Mouse (Mus musculus) v-Abl transformed pro-B cells (cell line): ENCODE data around the gene Pgpep1.

Experiments
- in situ Hi-C, 2 experiments: fragments of 400-800 bp; cut with MboI; formaldehyde crosslinking; loops; one replicate each; pipeline ENCODE4 v1.15.1; 2025; ENCODE audit not compliant: unreplicated experiment in 2 of 2

Pgpep1 gene

DNA sequence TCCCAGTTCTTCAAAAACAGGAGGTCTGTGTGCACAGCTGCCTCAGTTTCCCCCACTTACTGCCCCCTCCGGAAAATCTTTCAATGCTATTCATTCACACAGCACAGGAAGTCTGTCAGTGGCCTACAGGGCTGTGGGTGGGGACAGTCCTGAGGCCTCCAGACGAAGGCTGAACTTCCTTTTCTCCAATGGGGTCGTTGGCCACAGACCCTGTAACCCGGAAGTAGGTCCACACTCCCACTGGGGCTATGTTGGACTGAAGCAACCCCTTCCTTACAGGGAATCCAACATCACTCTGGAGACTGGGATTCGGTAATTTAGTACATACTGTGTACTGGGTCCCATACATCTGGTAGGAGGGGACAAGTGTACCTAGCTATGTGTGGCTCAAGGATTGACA lies 33.4 kb upstream of the Pgpep1 start:
- in situ Hi-C loops: no loop called here

DNA sequence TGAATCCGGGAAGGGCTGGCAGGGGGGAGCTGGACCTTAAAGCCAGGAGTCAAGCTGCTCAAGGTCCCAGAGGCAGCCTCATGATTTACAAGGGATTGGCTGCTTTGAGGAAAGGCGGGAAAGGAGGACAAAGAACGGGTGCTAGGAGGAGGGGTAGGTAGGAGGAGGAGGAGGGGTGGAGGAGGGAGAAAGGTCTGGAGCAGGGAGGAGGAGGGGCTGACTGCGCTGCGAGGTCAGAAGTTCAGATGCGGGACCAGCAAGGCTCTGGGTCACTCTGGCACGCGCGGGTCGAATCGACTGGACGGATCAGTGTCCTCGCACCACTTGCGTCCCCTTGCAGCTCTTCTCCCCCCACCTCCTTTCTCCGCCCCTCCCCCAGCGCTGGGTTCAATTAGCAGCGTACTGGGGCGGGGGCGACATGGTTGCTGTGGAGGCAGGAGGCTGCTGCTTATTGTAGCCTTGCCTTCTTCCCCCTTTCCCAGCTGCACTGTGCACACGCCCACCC lies 31.6 kb upstream of the Pgpep1 start:
- in situ Hi-C loops: no loop called here

DNA sequence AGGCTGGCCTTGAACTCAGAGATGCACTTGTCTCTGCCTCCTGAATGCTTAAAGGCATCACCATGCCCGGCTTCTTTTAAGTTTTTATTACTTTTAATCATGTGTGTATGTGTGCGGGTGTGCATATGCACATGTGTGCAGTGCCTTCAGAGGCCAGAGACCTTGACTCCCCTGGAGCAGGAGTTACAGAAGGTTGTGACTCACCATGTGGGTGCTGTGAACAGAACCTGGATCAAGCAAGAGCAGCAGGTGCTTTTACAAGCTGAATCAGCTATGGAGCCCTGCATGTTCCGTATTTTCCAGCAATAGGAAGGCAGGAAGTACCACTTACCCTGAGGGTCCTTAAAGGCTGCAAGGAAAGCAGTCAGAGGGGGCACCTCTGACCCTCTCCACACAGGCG lies 31.0 kb upstream of the Pgpep1 start:
- in situ Hi-C loops: no loop called here

DNA sequence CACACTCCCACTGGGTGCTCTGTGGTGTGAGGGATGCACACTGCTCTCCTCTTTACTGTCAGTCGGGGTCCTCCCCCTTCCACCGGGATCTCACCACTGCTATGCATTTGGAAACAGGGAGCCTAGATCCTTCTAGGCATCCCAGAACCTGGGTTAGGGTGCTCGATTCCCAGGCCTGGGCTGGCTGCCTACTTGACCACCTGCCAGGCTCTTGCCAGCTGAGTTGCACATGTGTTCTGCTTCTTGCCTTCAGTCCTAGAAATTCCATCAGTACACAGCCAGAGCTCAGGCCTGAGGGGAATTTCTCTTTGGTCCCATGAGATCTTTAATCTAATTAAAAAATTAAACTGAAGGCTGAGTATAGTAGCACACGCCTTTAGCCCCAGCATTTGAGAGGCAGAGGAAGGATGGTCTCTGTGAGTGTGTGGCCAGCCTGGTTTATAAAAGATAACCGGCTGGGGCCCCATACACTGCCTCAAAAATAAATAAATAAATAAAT lies 29.8 kb upstream of the Pgpep1 start:
- in situ Hi-C loops: no loop called here

DNA sequence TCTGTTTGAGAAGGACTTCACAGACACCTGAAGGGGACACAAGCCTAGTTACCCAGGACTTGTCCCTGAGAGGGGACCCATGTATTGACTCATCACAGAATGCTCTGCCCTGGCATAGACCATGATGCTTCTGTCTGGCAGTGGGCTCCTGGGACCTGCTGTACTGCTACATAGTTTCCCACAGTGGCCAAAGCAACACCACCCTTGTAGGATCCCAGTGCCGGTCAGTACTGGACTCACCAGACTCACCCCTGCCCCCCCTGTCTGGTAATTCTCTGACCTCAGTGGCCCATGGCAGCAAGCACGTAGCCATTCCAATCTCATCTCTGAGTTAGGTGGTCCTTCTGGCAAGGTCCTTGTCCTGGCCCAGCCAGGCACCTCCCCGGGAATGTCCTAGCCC lies 27.9 kb upstream of the Pgpep1 start:
- in situ Hi-C loops: no loop called here

DNA sequence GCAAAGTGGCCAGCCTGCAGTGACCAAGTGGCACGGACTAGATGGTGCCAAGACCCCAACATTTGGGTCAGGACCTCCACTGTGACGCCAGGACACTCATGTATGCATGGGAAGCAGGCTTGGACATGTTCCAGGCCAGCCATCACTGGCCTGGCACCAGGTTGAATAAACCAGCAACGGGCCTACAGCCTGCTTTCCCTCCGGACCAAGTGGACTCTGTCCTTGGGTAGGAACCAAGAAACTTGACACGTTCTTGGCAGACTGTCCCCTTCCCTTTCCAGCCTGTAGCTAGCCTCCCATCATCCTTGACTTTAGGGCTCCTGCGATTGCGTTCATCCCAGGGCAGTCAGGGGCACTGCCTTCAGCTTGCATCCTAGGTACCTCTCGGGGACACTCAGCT lies 27.4 kb upstream of the Pgpep1 start:
- in situ Hi-C loops: no loop called here

DNA sequence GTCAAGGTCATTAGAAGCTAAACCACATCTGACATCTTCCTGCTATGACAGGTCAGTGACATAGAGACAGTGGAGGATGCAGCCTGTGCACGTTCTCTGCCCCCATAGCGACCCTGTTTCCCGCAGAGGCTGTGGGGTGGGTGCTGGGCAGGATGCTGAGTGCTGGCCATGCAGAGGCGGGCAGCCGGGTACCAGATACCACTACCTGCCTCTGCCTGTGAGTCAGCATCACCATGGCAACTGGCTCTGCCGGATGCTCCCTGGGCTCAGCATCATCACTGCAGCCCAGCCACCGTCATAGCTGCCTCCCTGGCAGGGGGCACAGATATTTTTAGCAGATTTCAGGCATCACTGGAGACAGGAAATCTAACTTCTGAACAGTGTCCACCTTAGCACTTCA lies 24.1 kb upstream of the Pgpep1 start:
- in situ Hi-C loops: no loop called here

DNA sequence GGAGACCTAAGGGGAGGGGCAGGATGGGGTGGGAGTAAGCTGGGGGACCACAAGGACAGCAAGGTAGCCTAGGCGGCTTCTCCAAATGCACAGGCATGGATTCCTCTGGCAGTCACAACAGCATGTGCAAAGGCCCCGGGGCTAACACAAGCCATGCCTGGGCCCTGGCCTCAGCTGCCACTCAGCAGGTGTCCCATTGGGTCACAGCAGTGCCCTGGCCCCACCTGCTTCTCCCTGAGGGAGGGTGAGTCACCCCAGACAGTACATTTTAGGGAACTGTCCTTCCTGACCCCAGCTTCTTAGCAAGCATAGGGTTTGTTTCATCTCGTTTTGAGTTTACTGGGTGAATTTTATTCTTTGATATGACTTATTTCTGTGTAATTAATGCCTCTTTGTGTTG lies 22.5 kb upstream of the Pgpep1 start:
- in situ Hi-C loops: no loop called here

DNA sequence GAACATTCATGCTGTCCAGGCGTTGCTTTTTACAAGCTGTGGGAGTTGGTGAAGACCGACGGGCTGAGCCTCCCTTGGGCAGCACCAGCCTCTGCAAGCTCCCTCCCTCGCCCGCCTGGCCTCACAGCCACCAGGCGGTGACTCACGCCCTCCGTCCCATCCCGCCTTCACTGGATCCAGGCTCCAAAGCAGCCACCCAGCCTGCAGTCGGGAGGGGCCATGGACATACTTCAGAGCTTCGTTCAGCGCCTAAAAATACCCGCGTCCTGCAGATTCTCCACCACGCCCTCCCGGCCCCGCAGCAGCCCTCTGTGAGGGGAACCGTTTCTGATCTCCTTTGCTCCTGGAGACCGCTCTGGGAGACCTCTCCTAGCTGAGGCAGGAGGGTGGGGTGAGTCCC lies 22.0 kb upstream of the Pgpep1 start:
- in situ Hi-C loops: no loop called here

DNA sequence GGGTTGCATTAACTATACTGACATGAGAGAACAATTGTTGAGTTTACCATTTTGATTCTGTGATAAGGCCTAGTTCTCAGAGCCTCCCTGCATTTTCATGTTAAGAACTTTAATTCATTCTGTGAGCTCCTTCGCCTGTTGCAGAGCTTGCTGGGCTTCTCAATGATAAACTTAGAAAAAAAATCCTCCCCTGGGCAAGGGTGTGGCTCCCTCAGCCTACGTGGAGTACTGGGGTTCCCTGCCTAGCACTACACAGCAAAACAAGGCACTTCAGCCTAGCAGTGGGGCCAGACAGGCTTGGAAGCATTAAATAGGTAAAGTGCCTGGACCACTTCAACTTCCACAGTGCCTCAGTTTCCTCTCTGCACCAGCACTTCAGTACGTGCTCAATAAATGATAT lies 21.2 kb upstream of the Pgpep1 start:
- in situ Hi-C loops: no loop called here

DNA sequence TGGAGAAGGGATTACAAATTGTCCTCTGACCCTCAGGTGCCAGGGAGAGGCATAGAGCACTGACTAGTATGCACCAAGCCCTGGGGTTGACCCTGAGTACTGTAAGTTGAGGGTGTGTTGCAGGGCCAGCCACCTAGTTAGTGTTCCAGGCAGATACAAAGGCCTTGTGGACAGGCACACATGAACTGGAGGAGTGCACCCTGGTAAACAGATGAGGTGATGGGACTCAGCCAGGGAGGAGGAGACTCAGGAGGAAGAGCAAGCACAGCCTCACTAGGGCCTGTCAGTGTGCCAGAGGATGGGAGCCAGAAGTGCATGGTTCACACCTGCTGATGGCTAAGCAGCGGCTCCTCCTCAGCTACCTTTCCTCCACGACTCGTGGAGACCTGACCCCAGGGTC lies 19.9 kb upstream of the Pgpep1 start:
- in situ Hi-C loops: no loop called here

DNA sequence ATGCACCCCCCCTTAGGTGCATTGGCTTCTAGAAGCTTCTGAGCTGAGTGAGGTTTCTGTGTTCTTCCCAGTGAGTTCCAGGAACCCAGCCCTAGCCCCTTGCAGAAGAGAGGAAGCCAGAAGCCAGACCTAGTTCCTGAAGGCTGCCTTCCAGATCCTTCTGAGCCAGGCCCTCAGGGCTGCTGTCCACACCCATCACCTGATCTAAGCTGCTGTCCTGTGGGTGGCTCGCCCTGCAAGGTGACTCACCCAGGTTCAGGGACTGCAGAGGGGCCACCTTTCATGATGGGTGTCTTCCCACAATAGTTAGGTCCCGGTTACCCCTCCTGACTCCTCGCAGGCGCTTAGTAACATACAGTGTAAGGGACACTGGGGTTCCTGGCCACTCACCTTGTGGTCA lies 19.2 kb upstream of the Pgpep1 start:
- in situ Hi-C loops: no loop called here

DNA sequence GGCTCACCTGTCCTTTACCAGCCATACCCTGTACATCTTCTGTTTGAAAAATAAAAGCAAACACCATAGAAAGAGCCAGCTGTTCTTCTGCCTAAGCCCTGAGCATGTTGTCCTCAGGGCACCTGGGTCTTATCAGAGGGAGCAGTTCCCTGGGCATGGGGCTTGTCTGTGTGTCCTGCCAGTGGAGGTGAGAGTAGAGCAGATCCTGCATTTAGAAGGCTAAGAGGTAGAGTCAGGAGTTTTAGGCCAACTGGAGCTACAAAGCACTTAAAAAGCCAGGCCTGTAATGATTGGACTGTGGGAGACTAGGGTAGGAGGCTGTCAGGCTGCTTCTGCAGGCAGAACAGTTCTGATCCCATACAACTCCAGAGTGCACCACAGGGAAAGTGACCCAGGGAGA lies 18.5 kb upstream of the Pgpep1 start:
- in situ Hi-C loops: no loop called here

DNA sequence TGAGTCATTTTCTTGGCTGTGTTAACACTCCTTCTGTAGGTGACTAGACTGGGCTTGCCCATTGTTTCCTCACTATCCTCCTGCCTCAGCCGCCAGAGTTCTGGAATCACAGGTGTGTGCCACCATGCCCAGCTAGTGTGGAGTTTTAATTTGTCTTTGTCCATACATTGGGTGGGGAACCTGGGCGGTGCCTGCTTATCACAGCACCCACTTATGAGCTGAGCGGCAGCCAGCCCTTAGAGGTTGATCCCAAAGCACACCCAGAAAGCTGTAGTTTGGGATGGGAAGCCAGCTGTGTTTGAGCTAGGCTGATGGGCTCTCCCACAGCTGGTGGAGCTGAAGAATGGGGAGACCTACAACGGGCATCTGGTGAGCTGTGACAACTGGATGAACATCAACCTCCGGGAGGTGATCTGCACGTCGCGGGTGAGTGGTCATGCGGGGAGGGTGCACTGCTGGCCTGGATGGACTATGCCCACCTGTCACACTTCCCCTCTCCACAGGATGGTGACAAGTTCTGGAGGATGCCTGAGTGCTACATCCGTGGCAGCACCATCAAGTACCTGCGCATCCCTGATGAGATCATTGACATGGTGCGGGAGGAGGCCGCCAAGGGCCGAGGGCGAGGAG lies 17.4 kb upstream of the Pgpep1 start:
- in situ Hi-C loops: no loop called here

DNA sequence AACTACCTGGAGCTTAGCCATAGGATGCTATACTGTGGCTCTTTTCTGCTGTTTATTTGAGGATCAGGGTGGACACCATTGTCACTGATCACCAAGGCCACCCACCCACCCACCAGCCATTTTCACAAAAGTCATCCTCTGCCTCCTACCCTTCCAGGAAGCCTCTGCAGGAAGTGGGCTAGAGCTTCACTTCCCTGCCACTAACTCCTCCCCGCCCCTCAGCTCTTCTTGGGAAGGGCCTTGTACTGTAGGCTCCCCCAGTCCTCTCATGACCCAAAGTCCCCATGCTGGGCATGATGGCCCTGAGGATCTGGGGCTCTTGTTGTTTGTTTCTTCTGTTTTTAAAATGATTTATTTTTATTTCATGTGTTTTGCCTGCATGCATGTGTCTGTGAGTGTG lies 15.1 kb upstream of the Pgpep1 start:
- in situ Hi-C loops: no loop called here

DNA sequence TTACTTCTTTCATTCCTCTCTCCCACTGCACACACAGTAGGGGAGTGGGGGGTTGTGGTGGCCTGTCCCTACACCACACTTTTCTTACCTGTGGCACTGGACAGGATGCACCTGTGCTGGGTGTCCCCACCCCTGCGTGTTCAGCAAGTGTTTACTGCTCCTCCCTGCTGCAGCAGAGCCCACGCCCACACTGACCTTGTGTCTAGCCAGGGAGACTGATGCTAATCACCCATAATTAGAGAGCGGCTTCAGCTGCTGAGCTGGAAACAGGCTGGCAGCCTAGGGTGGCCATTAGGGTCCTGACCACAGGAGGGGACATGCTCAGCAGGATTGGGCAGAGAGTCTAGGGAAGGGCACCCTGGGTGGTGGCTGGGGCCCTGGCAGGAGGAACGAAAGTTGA lies 14.5 kb upstream of the Pgpep1 start:
- in situ Hi-C loops: loop anchor here (5.0 kb wide), 3 partner anchors 33 to 78 kb away; partner anchors contain the start of gene Rab3a (in 1 of the 2)

DNA sequence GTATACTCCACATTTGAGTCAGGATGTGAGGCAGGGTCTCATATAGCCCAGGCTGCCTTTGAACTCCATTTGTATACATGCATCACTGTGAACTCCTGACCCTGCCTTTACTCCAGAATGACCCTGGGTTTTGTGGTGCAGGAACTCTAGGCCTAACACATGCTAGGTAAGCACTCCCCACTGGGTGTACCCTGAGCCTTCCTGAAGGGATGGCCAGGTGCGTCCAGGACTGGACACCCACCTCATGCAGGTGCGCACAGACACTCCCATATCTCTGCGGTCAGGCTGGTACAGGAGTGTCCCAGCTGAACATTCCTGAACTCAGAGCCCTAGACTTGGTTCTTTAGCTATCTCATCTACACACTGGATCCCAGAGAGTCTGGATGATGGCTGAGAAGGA lies 13.9 kb upstream of the Pgpep1 start:
- in situ Hi-C loops: loop anchor here (5.0 kb wide), 3 partner anchors 33 to 78 kb away; partner anchors contain the start of gene Rab3a (in 1 of the 2)

DNA sequence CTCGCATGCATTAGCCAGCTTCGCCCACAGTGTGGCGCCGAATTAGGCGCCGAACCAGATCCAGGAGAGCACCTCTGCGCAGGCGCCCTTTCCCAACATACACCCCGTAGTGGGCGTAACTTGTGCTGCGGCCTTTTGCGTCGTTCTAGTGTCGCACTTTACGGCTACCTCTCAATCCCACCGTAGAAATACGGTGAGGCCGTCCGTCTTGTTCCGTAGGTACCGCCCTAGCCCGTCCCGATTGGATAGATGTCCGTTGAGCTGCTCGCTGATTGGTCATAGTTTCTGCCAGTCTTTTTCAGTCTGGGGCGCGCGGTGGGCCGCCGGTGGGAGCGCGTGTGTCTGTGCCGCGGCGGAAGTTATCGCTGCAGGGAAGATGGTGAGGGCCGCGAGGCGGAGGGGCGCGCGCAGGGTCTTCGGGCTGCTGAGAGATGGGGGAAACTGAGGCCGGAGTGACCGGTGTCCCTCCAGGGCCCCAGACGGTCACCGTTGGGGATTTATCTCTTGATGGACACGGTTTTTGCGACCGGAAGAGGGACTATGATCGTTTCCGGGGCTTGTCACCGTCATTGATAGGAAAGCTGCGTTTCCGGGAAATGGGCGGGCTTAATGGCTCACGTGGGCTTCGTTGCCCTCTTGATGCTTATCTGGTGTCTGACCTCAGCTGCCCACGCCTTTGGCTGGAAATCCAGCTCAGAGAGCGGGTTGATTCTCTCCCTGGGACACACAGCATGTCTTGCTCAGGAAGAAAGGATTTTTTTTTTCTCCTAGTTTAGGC lies 13.1 kb upstream of the Pgpep1 start, which contains the start of gene Lsm4:
Gene Lsm4, plus strand, starts transcription at position 170 of the 778 bp plus-strand sequence.
- in situ Hi-C loops: loop anchor here (5.0 kb wide), 3 partner anchors 34 to 79 kb away; partner anchors contain the start of gene Rab3a (in 1 of the 2)

DNA sequence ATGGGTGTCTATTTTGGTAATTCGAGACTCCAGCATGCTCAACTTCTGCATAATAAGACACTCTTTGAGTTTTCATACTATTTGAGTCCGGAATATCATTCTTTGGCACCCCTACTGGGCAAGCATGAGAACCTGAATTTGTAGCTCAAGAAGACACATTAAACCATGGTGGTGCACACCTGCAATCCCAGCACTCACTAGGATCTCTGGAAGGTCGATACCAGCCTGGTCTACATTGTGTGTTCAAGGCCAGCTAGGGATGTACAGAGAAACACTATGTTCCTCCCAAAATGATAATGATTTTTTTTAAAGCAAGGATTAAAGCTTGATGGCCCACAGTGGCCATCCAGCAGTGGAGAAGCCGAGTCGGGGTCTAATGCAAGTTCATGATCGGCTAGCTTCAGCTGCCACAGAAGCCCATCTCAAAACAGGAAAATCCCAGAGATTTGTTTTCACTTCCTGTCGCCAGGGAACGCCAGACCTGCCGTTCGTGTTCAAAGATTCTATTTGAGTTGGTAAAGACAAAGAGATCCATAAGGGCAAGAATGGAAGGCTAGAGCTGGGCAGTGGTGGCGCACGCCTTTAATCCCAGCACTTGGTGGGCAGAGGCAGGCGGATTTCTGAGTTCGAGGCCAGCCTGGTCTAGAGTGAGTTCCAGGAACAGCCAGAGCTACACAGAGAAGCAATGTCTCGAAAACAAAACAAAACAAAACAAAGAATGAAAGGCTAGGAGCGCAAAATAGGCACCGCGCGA lies 12.3 kb upstream of the Pgpep1 start:
- in situ Hi-C loops: loop anchor here (5.0 kb wide), 3 partner anchors 35 to 80 kb away; partner anchors contain the start of gene Rab3a (in 1 of the 2)

DNA sequence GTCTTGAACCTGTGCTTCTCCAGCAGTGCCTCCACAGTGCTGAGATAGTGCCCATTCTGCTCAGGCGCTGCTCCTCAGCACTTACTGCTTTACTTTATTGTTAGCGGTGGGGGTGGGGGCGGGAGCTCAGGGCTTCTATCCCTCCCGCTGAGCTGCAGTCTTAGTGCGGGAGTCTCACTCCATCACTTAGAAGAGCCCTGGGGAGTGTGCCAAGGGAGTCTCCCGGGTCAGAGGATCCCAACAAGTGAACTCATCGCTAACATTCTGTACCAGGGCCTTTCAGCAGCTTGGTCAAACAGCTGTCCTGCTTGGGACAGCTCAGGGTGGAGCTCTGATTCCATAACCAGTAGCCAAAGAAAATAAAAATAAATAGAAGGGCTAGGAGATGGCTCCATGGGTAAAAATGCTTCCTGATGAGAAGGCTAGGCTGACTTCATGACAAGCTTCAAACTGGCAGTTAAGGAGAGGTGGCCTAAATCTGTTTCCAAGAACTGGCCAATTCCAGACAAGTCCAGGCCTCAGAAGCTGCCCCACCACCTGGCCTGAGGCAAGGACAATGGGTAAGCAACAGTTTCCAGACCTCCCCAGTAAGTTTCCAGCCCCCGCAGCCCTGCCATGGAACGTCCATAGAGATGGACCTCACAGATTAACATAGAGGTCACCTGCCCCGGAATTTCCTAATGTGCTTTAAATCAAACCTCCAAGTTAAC lies 11.6 kb upstream of the Pgpep1 start:
- in situ Hi-C loops: loop anchor here (5.0 kb wide), 3 partner anchors 36 to 81 kb away; partner anchors contain the start of gene Rab3a (in 1 of the 2)
